ENCODE assay signal across 25 mouse cellular contexts in genomic region chr5:67738133-67738532, GRCm38 (mm10).
DNase-seq lines count a peak whose midpoint lies in the region; ATAC-seq and TF ChIP-seq lines count a peak whose summit lies in the region.
"Had no signal": no experiment of that assay in that cellular context is flagged by ENCODE, and none has a peak within 500 bp of the region (broad histone marks: within the 10 kb centered on the region; RNA-seq: fewer than 3 reads in every experiment).

No protein-coding gene starts in this region.

- 0 out of 2 replicates have a peak overlapping the region, but pooled peaks have one; percentile 7 for H3K4me2 ChIP-seq in embryonic facial prominence, embryonic 12.5 days (replicated peaks)
- no peak overlapping the region for H3K4me2 ChIP-seq in limb, embryonic 12.5 days
- no peak overlapping the region for H3K4me2 ChIP-seq in hindbrain, embryonic 16.5 days (ENCODE audit: low read length)
- H3K4me2 ChIP-seq: forebrain, embryonic 12.5 days; liver, embryonic 13.5 days; midbrain, embryonic 13.5 days; neural tube, embryonic 12.5 days had no signal

- DNase-seq in embryo, embryonic 11 days, result peak; percentile 26
- DNase-seq in embryo, embryonic 10 days (ENCODE audit: low spot score), result no peak
- DNase-seq in layer of hippocampus, adult 2 months (ENCODE audit: low spot score in 2 of 2), result no peak
- no peak for DNase-seq in layer of hippocampus, postnatal 14 days (ENCODE audit: low spot score in 2 of 2)
- DNase-seq in layer of hippocampus, adult 18-20 months (ENCODE audit: low spot score in 2 of 2), result no peak
- DNase-seq: adrenal gland, adult 8-10 months; cerebellum, adult 11-12 months; cerebellum, postnatal 14 days; kidney, adult 8-10 months; kidney, postnatal 36 days; layer of hippocampus, adult 9-11 months; liver, embryonic 13.5 days; lung, postnatal 14 days; right cerebral cortex, postnatal 14 days; thymus, postnatal 14 days had no signal

- TF ChIP-seq CTCF in layer of hippocampus, adult 2 months (conservative IDR thresholded peaks at IDR 0.05), result peak; percentile 47

- WGBS in embryonic facial prominence, embryonic 12.5 days, result 51% methylated on average over 10 of the region's 10 CpGs
- WGBS in limb, embryonic 12.5 days, result 34% methylated on average over 10 of the region's 10 CpGs
- WGBS in hindbrain, embryonic 16.5 days, result 90% methylated on average over 10 of the region's 10 CpGs

- H3K27me3 ChIP-seq in embryonic facial prominence, embryonic 12.5 days, result peaks cover 3% of the 10 kb centered on the region; the same call in 1 of the 2 replicates
- H3K27me3 ChIP-seq in limb, embryonic 12.5 days, result peaks cover 22% of the 10 kb centered on the region
- H3K27me3 ChIP-seq in hindbrain, embryonic 16.5 days (replicated peaks; ENCODE audit: control insufficient read depth, insufficient read depth, low read length), result no peaks in the 10 kb centered on the region
- H3K27me3 ChIP-seq: forebrain, embryonic 12.5 days; liver, embryonic 13.5 days; midbrain, embryonic 13.5 days; neural tube, embryonic 12.5 days had no signal

- H3K36me3 ChIP-seq in embryonic facial prominence, embryonic 12.5 days, result no peaks in the 10 kb centered on the region
- H3K36me3 ChIP-seq in limb, embryonic 12.5 days, result no peaks in the 10 kb centered on the region
- H3K36me3 ChIP-seq in hindbrain, embryonic 16.5 days (ENCODE audit: control insufficient read depth, insufficient read depth, low read length), result no peaks in the 10 kb centered on the region

- H3K9me3 ChIP-seq in embryonic facial prominence, embryonic 12.5 days, result no peaks in the 10 kb centered on the region
- peaks cover 6% of the 10 kb centered on the region; the same call in 1 of the 2 replicates for H3K9me3 ChIP-seq in limb, embryonic 12.5 days
- no peaks in the 10 kb centered on the region for H3K9me3 ChIP-seq in hindbrain, embryonic 16.5 days (ENCODE audit: control insufficient read depth, low read length)
- H3K9me3 ChIP-seq: forebrain, embryonic 12.5 days; heart, embryonic 10.5 days; liver, embryonic 13.5 days; midbrain, embryonic 13.5 days; neural tube, embryonic 12.5 days had no signal

- 0 out of 2 replicates have a peak, but pooled peaks cover 3% of the 10 kb centered on the region for H3K4me1 ChIP-seq in embryonic facial prominence, embryonic 12.5 days
- peaks cover 3% of the 10 kb centered on the region; the same call in 1 of the 2 replicates for H3K4me1 ChIP-seq in limb, embryonic 12.5 days (replicated peaks)
- H3K4me1 ChIP-seq in hindbrain, embryonic 16.5 days (ENCODE audit: control insufficient read depth, insufficient read depth, low read depth, low read length), result no peaks in the 10 kb centered on the region
- H3K4me1 ChIP-seq: forebrain, embryonic 12.5 days; heart, embryonic 10.5 days; liver, embryonic 13.5 days; midbrain, embryonic 13.5 days; neural tube, embryonic 12.5 days had no signal

- no peak overlapping the region for H3K9ac ChIP-seq in embryonic facial prominence, embryonic 12.5 days
- H3K9ac ChIP-seq in limb, embryonic 12.5 days (replicated peaks), result no peak overlapping the region
- no peak overlapping the region for H3K9ac ChIP-seq in hindbrain, embryonic 16.5 days (ENCODE audit: low read depth, low read length)
- H3K9ac ChIP-seq: forebrain, embryonic 12.5 days; liver, embryonic 13.5 days; midbrain, embryonic 13.5 days; neural tube, embryonic 12.5 days had no signal

- no peak overlapping the region for H3K4me3 ChIP-seq in layer of hippocampus, adult 2 months
- no peak overlapping the region for H3K4me3 ChIP-seq in embryonic facial prominence, embryonic 12.5 days
- no peak overlapping the region for H3K4me3 ChIP-seq in limb, embryonic 12.5 days (replicated peaks)
- no peak overlapping the region for H3K4me3 ChIP-seq in hindbrain, embryonic 16.5 days (ENCODE audit: low read length)
- H3K4me3 ChIP-seq: erythroblast, embryonic 14.5 days; forebrain, embryonic 12.5 days; heart, embryonic 10.5 days; left cerebral cortex, adult 2 months; liver, embryonic 13.5 days; midbrain, embryonic 13.5 days; neural tube, embryonic 12.5 days had no signal

- no peak overlapping the region for H3K27ac ChIP-seq in layer of hippocampus, adult 2 months
- no peak overlapping the region for H3K27ac ChIP-seq in embryonic facial prominence, embryonic 12.5 days
- no peak overlapping the region for H3K27ac ChIP-seq in limb, embryonic 12.5 days
- no peak overlapping the region for H3K27ac ChIP-seq in hindbrain, embryonic 16.5 days (ENCODE audit: low read depth, low read length)
- H3K27ac ChIP-seq: forebrain, embryonic 12.5 days; heart, embryonic 10.5 days; left cerebral cortex, adult 2 months; liver, embryonic 13.5 days; midbrain, embryonic 13.5 days; neural tube, embryonic 12.5 days had no signal

- no peak for ATAC-seq in embryonic facial prominence, embryonic 12.5 days (ENCODE audit: insufficient number of reproducible peaks, insufficient read depth, low FRiP score, low TSS enrichment)
- peak; percentile 66 for ATAC-seq in limb, embryonic 12.5 days (ENCODE audit: insufficient number of reproducible peaks, insufficient read depth, low FRiP score, low TSS enrichment, low read depth)
- no peak for ATAC-seq in hindbrain, embryonic 16.5 days
- ATAC-seq: activated CD4-positive, CD25-positive, alpha-beta regulatory T cell, adult 4 months; midbrain, embryonic 13.5 days had no signal
